Mouse (Mus musculus) cerebellum, postnatal 14 days (tissue): ENCODE data around the gene Krt78.
"Not testable (repeated sequence)": the region's sequence is repeated elsewhere in the genome, so short reads cannot be mapped to it uniquely, and the experiment has no call there.

Source experiments
- DNase-seq, 2 experiments: peaks; one replicate each; pipeline ENCODE4 v3.0.0; 2021; ENCODE audit warnings: mixed read lengths in 2 of 2

Gene Krt78

GRCm38 (mm10) chr15:101954187-101954586 lies at the start of gene Krt78:
Gene Krt78, minus strand, starts transcription at chr15:101954287.
- DNase-seq: no peak

DNA sequence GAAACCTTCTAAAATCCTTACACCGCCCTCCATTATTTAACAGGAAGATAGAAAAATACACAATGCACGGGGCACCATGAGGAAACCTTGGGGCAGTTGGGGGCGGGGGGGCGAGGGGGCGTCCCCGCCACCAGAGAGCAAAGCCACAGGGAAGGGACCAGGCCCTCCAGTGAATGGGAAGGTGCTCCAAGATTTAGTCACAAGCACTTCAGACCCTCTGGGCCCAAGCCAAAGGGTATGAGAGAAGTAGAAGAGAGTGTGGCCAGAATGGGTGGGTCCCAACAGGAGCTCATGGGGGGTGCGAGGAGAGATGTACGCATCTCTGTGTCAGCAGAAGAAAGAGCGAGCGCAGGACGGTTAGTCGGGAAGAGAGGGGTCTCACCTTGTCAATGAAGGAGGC lies 49.4 kb upstream of the Krt78 start:
- DNase-seq: no peak

DNA sequence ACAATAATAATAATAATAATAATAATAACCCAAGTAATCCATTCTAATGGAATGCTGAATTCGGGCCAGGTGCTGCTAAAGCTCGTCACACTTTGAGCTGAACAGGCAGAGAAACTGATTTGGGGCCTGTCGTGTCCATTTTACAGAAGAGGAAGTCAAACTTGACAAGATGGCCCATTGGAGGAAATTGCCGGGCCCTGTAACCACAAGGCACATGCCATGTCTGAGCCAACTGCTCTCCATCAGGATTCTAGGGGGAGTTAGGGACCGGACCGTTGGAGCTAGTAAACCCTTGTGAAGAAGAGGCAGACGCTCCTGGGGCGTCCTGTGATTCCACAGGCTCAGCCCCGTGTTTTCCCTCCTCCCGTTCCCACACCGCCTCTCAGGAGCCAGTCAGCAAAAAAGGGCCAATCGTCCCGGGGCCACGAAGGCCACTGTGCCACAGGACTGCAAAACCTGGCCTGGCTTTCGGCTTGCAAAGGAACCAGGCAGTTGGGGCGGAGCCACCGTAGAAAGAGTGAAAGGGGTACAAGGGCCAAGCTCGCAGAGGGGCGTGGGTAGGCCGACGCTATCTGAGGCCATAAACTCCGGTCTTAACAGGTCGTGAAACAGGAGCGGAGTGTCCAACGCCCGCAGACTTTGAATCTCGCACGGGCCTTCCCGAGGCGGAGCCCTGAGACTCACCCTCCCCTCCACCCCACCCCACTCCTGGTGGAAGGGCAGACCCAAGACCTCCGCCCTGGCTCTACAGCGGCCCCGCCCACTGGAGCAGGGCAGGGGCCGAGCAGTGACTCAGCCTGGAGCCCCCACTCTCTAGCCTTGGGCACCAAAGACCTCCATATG lies 48.8 kb upstream of the Krt78 start:
- peak; percentile 22 to 39 for DNase-seq

- DNase-seq: no peak
Measured at GRCm38 (mm10) chr15:101999676-102000335, 45.7 kb upstream of the Krt78 start.

GRCm38 (mm10) chr15:101999156-101999555 lies 45.1 kb upstream of the Krt78 start:
- no peak for DNase-seq

- DNase-seq: not testable (repeated sequence)
Measured at GRCm38 (mm10) chr15:101996450-101997078, 42.5 kb upstream of the Krt78 start.

GRCm38 (mm10) chr15:101995484-101996236 lies 41.6 kb upstream of the Krt78 start:
- no peak for DNase-seq

GRCm38 (mm10) chr15:101994365-101994764 lies 40.3 kb upstream of the Krt78 start:
- DNase-seq: no peak

- DNase-seq: no peak
Measured at GRCm38 (mm10) chr15:101990946-101991345, 36.9 kb upstream of the Krt78 start.

DNA sequence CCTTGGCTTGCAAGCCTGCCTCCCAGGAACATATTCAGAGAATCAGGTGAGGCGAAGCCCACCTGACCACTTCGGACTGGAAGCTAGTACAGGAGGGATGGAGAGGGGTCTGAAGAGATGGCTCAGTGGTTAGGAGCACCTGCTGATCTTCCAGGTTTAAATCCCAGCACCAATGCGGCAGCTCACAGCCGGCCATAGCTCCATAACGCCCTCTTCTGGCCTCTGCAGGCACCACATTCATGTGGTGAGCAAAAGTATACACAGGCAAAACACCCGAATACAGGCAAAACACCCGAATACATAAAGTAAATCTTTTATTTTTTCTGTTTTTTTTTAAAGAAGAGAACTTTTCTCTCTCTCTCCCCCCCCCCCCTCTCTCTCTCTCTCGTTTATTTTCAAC lies 34.6 kb upstream of the Krt78 start:
- DNase-seq: no peak

- peak; percentile 92 to 94 for DNase-seq
Measured at GRCm38 (mm10) chr15:101988119-101988518, 34.0 kb upstream of the Krt78 start.

- DNase-seq: no peak
Measured at GRCm38 (mm10) chr15:101984746-101985145, 30.7 kb upstream of the Krt78 start.

DNA sequence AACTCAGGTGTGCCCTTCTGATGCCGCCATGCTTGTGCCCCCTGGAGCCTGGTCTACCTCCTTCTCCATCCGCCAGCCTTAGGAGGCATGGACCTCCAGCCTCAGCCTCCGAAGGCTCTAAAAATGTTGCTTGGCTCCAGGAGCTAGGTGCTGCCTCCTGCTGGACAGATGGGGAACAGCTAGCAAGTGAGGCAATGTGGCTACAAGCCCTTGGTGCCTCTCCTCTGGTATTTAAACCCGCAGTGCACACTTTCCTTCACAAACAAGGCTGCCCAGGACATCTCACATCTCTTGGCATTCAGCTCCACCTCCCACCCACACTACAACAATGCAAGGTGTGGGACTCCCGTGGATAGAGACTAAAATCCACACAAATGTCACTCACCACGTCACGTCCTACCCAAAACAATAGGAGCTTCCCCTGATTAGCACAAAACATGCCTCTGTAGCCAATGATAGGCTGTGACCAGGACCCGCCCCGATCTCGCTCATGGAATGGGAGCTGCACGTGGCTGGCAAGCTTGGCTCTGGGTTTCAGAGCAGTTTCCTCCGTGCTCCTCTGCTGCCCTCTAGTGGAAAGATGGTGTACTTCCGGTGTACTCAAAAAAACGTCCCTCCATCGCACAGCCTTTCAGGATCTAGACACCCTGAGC lies 30.0 kb upstream of the Krt78 start:
- DNase-seq: peak; percentile 96 to 98

- DNase-seq: peak in 1 of 2 experiments; percentile 32
Measured at GRCm38 (mm10) chr15:101983315-101983948, 29.3 kb upstream of the Krt78 start.

DNA sequence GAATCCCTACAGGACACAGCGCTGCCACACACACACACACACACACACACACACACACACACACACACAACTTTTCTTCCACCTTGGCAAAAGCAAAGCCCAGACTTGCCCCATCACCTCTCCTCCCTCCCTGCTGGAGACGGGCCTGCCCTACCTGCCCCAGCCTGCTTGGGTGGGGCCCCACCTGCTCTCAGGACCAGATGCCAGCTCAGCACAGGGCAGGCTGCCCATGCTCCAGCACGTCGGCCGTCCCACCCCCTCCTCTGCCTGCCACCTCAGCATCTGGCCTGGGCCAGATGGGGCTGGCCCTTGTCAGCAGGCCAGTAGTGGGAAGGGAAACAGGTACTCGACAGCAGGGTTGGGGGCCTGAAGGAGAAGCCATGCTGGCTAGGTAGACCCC lies 26.8 kb upstream of the Krt78 start:
- DNase-seq: no peak

- DNase-seq: peak; percentile 54 to 59
Measured at GRCm38 (mm10) chr15:101977043-101977726, 23.1 kb upstream of the Krt78 start.

GRCm38 (mm10) chr15:101976641-101977040 lies 22.6 kb upstream of the Krt78 start:
- no peak for DNase-seq

GRCm38 (mm10) chr15:101976023-101976422 lies 21.9 kb upstream of the Krt78 start:
- no peak for DNase-seq

DNA sequence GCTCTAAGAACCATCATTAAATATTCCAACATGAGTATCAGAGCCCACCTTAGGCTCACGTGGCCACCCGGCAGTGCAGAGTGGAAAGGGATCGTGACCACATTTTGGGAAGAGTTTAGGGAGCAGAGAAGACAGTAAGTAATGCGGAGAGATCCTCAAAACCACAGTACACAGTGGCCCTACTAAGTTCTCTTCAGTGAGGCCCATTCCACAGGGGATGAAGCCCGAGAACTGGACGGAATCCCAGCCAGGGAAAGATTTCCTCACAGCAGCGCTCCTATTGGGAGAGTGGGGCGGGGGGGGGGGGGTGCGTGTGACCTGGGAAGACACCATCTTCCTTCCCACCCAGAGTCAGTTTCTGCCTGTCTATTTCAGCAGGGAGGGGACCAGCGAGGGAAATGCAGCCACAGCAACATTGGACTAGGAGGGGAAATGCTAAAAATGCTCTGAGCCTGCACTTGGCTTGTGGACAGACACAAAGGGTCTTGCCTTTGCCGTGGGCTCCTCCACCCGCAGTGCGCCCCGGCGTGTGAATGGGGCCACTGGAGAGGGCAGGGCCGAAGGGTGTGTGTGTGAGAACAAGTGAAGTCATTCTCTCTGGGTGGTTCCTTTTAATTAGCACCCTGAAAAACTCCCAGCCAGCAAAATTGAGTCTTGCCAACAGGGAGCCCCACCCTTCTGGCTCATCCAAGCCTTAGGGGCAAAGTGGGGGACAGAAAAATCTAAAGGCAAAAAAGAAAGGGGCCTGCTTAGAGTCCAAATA lies 20.2 kb upstream of the Krt78 start:
- no peak for DNase-seq

- peak; percentile 96 to 99 for DNase-seq
Measured at GRCm38 (mm10) chr15:101973414-101974077, 19.5 kb upstream of the Krt78 start.
